Mouse (Mus musculus): ENCODE measurements around the gene Celf5. TPM values are rescaled to one million over a fixed set of nuclear protein-coding genes. Genes with fewer than 3 reads are reported as not detected.

Gene Celf5
- total and polyA plus RNA-seq, 2 experiments from 2014 or later: 71.3 to 166 TPM

DNA sequence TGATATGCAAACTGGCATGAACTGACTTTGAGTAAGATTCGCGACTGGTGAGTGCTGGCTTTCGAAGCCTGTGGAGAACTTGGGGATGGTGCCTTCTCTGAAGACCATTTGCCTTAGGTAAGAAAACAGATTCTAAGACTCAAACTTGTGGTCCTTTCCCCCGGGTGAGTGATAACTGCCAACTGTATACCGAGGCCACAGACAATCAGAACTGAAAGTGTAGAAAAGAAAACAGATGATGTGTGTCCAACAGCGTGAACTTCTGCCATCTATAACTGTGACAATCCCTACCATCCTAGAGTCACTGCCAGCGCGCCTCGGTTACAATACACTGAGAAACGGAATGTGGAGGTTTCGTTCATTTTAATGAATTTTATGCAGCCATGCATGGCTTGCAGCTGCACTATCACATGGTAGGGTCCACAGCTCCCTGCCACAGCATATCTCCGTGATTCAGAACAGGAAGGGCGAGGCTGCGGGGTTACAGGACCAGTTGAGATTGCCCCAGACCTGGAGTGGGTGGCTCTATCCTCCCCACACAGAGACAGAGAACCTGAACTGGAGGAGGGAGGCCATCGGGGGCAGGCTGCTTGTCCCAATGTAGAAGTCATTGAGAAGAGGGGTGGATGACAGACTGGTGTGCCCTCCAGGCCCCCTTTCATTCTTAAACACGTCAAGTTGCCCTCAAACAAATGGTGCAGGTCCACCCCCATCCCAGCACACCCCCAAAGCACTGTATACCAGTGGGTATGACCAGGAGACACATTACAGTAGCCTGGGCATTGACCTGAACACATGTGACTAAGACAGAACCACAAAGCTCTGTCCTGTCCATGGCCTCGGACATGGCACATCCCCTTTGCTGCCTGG lies 15.1 kb upstream of the Celf5 start:
- peak overlapping the region; percentile 81; the same call in 1 of the 2 replicates for H3K4me3 ChIP-seq (ENCODE audit: low read depth, low read length)
- no peaks in the 10 kb centered on the region for H3K27me3 ChIP-seq (ENCODE audit: insufficient read depth, low read length)
- H3K9ac ChIP-seq: 0 out of 2 replicates have a peak overlapping the region, but pooled peaks have one; percentile 91
- peaks cover 5% of the 10 kb centered on the region; the same call in 1 of the 2 replicates for H3K36me3 ChIP-seq (ENCODE audit: insufficient read depth)
- no peak for TF ChIP-seq CTCF (IDR thresholded peaks at IDR 0.05; ENCODE audit: low read depth)
- H3K4me2 ChIP-seq (ENCODE audit: low read depth): peak overlapping the region; percentile 51
- H3K9me3 ChIP-seq (ENCODE audit: low read length): no peaks in the 10 kb centered on the region
- WGBS: 84% methylated on average over 17 of the region's 17 CpGs
- H3K4me1 ChIP-seq (ENCODE audit: insufficient read depth): peaks cover 14% of the 10 kb centered on the region
- ATAC-seq (no peak), DNase-seq (no peak)
- H3K27ac ChIP-seq (ENCODE audit: low read depth, low read length): no peak overlapping the region

DNA sequence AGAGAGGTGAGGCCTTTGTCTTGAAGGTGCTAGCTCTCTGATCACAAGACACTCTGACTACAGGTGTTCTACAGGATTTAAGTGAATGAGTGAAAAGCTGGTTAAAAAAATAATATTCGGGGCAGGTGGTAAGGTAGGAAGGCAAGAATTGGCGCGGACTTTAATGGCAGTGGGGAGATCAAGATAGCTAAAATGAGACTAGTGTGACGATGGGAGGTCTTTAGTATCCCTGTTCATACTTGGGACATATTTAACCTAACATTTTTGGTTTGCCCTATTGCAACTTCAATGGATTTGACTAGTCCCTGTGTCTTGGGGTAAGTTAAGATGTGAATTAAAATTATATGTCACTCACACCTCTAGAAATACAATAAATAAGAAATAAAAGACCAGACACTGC lies 14.5 kb upstream of the Celf5 start:
- WGBS: 28% methylated on average over 4 of the region's 4 CpGs
- peaks cover 11% of the 10 kb centered on the region for H3K36me3 ChIP-seq (ENCODE audit: insufficient read depth)
- H3K27ac ChIP-seq (ENCODE audit: low read depth, low read length): peak overlapping the region; percentile 66
- peak overlapping the region; percentile 91 for H3K9ac ChIP-seq
- H3K9me3 ChIP-seq (ENCODE audit: low read length): no peaks in the 10 kb centered on the region
- peaks cover 14% of the 10 kb centered on the region for H3K4me1 ChIP-seq (ENCODE audit: insufficient read depth)
- no peak for ATAC-seq
- TF ChIP-seq CTCF (IDR thresholded peaks at IDR 0.05; ENCODE audit: low read depth): no peak
- peak overlapping the region; percentile 51 for H3K4me2 ChIP-seq (ENCODE audit: low read depth)
- H3K4me3 ChIP-seq (ENCODE audit: low read depth, low read length): peak overlapping the region; percentile 81
- no peaks in the 10 kb centered on the region for H3K27me3 ChIP-seq (ENCODE audit: insufficient read depth, low read length)
- no peak for DNase-seq

GRCm38 (mm10) chr10:81496264-81496901 lies 13.9 kb upstream of the Celf5 start, which contains the start of gene Ncln:
Gene Ncln (minus strand): TSS chr10:81496392.
- H3K4me2 ChIP-seq (ENCODE audit: low read depth): peak within 1 kb of the TSS; percentile 94
- no peaks in the 10 kb centered on the region for H3K27me3 ChIP-seq (ENCODE audit: insufficient read depth, low read length)
- H3K4me3 ChIP-seq (ENCODE audit: low read depth, low read length): peak within 1 kb of the TSS; percentile 81
- peaks cover 14% of the 10 kb centered on the region for H3K4me1 ChIP-seq (ENCODE audit: insufficient read depth)
- 0 out of 2 replicates have a peak, but pooled peaks have one; percentile 0 for TF ChIP-seq CTCF (IDR thresholded peaks at IDR 0.05; ENCODE audit: low read depth)
- H3K27ac ChIP-seq (ENCODE audit: low read depth, low read length): peak within 1 kb of the TSS; percentile 85
- H3K36me3 ChIP-seq (ENCODE audit: insufficient read depth): peaks cover 17% of the 10 kb centered on the region
- WGBS: under 1% methylated on average over 45 of the region's 45 CpGs
- DNase-seq (peak; percentile 99), ATAC-seq (peak; percentile 98)
- H3K9ac ChIP-seq: peak within 1 kb of the TSS; percentile 91
- H3K9me3 ChIP-seq (ENCODE audit: low read length): no peaks in the 10 kb centered on the region

DNA sequence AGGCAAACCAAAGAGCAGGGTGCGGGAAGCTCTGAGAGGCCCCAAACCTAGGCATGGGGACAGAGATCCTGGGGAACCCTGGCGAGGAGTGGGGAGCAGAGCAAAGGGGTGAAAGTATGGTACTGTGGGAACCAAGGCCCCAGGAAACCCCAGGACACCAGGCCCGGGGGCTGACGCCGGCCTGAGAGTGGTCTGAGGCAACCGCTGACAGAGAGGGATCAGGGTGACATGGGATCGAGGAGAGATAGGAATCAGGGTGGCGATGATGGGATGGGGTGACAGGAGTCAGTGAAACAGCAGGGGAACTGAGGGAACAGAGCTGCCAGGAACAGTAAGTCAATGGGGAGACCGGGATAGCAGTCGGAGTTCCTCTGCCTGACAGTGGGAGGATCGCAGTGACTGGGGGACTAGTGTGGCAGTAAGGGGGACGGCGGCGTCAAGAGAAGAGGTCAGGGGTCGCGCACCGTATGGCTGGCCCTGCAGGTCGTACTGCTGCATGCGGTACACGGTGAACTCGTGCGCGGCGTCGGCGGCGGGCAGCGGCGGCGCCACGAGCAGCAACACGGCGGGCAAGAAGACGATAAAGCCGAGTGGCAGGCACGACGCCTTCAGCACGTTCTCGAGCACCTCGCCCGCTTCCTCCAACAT lies 13.2 kb upstream of the Celf5 start:
- TF ChIP-seq CTCF (IDR thresholded peaks at IDR 0.05; ENCODE audit: low read depth): no peak

DNA sequence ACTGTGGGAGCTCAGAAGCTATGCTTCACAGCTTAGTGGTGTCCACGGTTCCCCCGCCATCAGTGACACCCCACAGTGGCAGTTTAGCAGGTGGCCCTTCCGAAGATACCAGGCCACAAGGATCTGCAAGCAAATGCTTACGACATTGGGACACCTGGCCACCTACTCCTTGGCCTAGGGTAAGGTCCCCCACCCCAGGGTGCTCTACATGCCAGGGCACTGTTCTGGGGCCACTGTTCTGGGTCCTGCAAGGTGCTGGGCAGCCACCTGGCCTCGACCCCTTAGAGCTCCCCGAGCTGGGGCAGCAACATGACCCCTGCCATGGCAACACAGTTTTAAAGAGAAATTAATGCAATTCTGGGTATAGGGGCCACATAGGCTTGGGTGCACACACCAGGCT lies 12.6 kb upstream of the Celf5 start:
- Histone ChIP-seq H3K4me3 (ENCODE audit: low read depth, low read length) (peak overlapping the region; percentile 81), H3K27me3 (ENCODE audit: insufficient read depth, low read length) (no peaks in the 10 kb centered on the region), H3K9ac (peak overlapping the region; percentile 91), H3K4me1 (ENCODE audit: insufficient read depth) (peaks cover 14% of the 10 kb centered on the region), H3K9me3 (ENCODE audit: low read length) (no peaks in the 10 kb centered on the region), H3K4me2 (ENCODE audit: low read depth) (peak overlapping the region; percentile 94), H3K36me3 (ENCODE audit: insufficient read depth) (peaks cover 29% of the 10 kb centered on the region), H3K27ac (ENCODE audit: low read depth, low read length) (no peak overlapping the region)
- 73% methylated on average over 6 of the region's 6 CpGs for WGBS
- ATAC-seq: no peak
- no peak for TF ChIP-seq CTCF (IDR thresholded peaks at IDR 0.05; ENCODE audit: low read depth)
- no peak for DNase-seq

More for the DNA sequence above, 13.2 kb upstream of the Celf5 start:
- Histone ChIP-seq H3K27me3 (ENCODE audit: insufficient read depth, low read length) (no peaks in the 10 kb centered on the region), H3K4me3 (ENCODE audit: low read depth, low read length) (peak overlapping the region; percentile 81), H3K9me3 (ENCODE audit: low read length) (no peaks in the 10 kb centered on the region), H3K4me2 (ENCODE audit: low read depth) (peak overlapping the region; percentile 94), H3K27ac (ENCODE audit: low read depth, low read length) (peak overlapping the region; percentile 85), H3K36me3 (ENCODE audit: insufficient read depth) (peaks cover 24% of the 10 kb centered on the region), H3K4me1 (ENCODE audit: insufficient read depth) (peaks cover 14% of the 10 kb centered on the region), H3K9ac (peak overlapping the region; percentile 91)
- WGBS: 2% methylated on average over 41 of the region's 41 CpGs
- no peak for DNase-seq
- peak; percentile 43 for ATAC-seq

GRCm38 (mm10) chr10:81494260-81495041 lies 11.9 kb upstream of the Celf5 start:
- H3K9ac ChIP-seq: no peak overlapping the region
- TF ChIP-seq CTCF (IDR thresholded peaks at IDR 0.05; ENCODE audit: low read depth): no peak
- H3K36me3 ChIP-seq (ENCODE audit: insufficient read depth): peaks cover 36% of the 10 kb centered on the region
- no peak overlapping the region for H3K27ac ChIP-seq (ENCODE audit: low read depth, low read length)
- H3K9me3 ChIP-seq (ENCODE audit: low read length): no peaks in the 10 kb centered on the region
- H3K27me3 ChIP-seq (ENCODE audit: insufficient read depth, low read length): no peaks in the 10 kb centered on the region
- DNase-seq (no peak), ATAC-seq (no peak)
- H3K4me3 ChIP-seq (ENCODE audit: low read depth, low read length): no peak overlapping the region
- WGBS: 88% methylated on average over 11 of the region's 11 CpGs
- peak overlapping the region; percentile 94; the same call in 1 of the 2 replicates for H3K4me2 ChIP-seq (ENCODE audit: low read depth)
- peaks cover 14% of the 10 kb centered on the region for H3K4me1 ChIP-seq (ENCODE audit: insufficient read depth)

All from forebrain, postnatal 0 days (tissue).